In genomic region chr10:59470451-59470850, GRCm38 (mm10) we compare ENCODE assay signal across 11 mouse cellular contexts. TPM values are rescaled to one million over a fixed set of nuclear protein-coding genes. Genes with fewer than 3 reads are reported as not detected.
A peak's percentile ranks its signal among the peaks of the same experiment; 100 is the strongest.
DNase-seq lines count a peak whose midpoint lies in the region; ATAC-seq and TF ChIP-seq lines count a peak whose summit lies in the region.
"Had no signal": no experiment of that assay in that cellular context is flagged by ENCODE, and none has a peak within 500 bp of the region (broad histone marks: within the 10 kb centered on the region; RNA-seq: fewer than 3 reads in every experiment).

No protein-coding gene starts in this region.

- H3K27ac ChIP-seq in layer of hippocampus, adult 2 months, result peak overlapping the region; percentile 6; the same call in 1 of the 2 replicates
- H3K27ac ChIP-seq in hindbrain, embryonic 12.5 days, result no peak overlapping the region
- H3K27ac ChIP-seq: embryonic facial prominence, embryonic 12.5 days had no signal

- H3K4me1 ChIP-seq in hindbrain, embryonic 12.5 days, result no peaks in the 10 kb centered on the region

- DNase-seq in layer of hippocampus, adult 2 months (ENCODE audit: low spot score in 2 of 2), result peak; percentile 39 to 46
- DNase-seq in layer of hippocampus, adult 9-10 months (ENCODE audit: low spot score), result no peak
- DNase-seq in cerebellum, adult 11-12 months, result peak; percentile 79
- peak; percentile 28 to 52 for DNase-seq in gastrocnemius, adult 8-10 months (ENCODE audit: low spot score in 2 of 2)
- peak; percentile 44 for DNase-seq in heart, postnatal 25 days (ENCODE audit: low spot score)
- no peak for DNase-seq in lung, postnatal 10 days
- DNase-seq in spleen, postnatal 10 days (ENCODE audit: low spot score in 2 of 2), result no peak
- DNase-seq: adrenal gland, adult 8-10 months; liver, postnatal 0 days had no signal

- no peaks in the 10 kb centered on the region for H3K9me3 ChIP-seq in hindbrain, embryonic 12.5 days (replicated peaks)
- H3K9me3 ChIP-seq: embryonic facial prominence, embryonic 12.5 days had no signal

- intact Hi-C loops in heart, postnatal 25 days (cut with DNase I), result no loop called here

- TF ChIP-seq CTCF in layer of hippocampus, adult 2 months (conservative IDR thresholded peaks at IDR 0.05), result no peak

- no peak overlapping the region for H3K9ac ChIP-seq in hindbrain, embryonic 12.5 days
- H3K9ac ChIP-seq: embryonic facial prominence, embryonic 12.5 days; liver, postnatal 0 days had no signal

- WGBS in hindbrain, embryonic 12.5 days, result 81% methylated on average over 5 of the region's 5 CpGs

- ATAC-seq in hindbrain, embryonic 12.5 days (ENCODE audit: low FRiP score), result no peak
- ATAC-seq: liver, postnatal 0 days had no signal

- no peak overlapping the region for H3K4me3 ChIP-seq in layer of hippocampus, adult 2 months
- H3K4me3 ChIP-seq in hindbrain, embryonic 12.5 days, result no peak overlapping the region
- H3K4me3 ChIP-seq: embryonic facial prominence, embryonic 12.5 days had no signal

- no peaks in the 10 kb centered on the region for H3K27me3 ChIP-seq in hindbrain, embryonic 12.5 days
- H3K27me3 ChIP-seq: embryonic facial prominence, embryonic 12.5 days had no signal

- no peaks in the 10 kb centered on the region for H3K36me3 ChIP-seq in hindbrain, embryonic 12.5 days
- H3K36me3 ChIP-seq: embryonic facial prominence, embryonic 12.5 days had no signal

- H3K4me2 ChIP-seq in hindbrain, embryonic 12.5 days (replicated peaks), result no peak overlapping the region
- H3K4me2 ChIP-seq: embryonic facial prominence, embryonic 12.5 days had no signal

RNA-seq across cellular contexts. Expression of gene Oit3, which starts 28.9 kb away (rescaled TPM):
- 1 to 10 TPM in 1 of 2 experiments, under 1 TPM in 1; 0.32 to 1.0 TPM for total RNA-seq in layer of hippocampus, adult 2 months (2021)
- total RNA-seq in gastrocnemius, adult 8-10 months (2022), result not detected
- not detected for total RNA-seq in heart, postnatal 25 days (2021)
- 0.59 and 0.68 TPM in 2 replicates for polyA plus RNA-seq in hindbrain, embryonic 12.5 days (2016; fragmentation: Nextera tagmentation; extraction: Ambion mirVana)

Comparison
In these comparisons a context has a peak if more than half of its experiments do, and no peak if none do; other contexts are left out.
1. DNase-seq: peak in layer of hippocampus, adult 2 months (2 of 2), cerebellum, adult 11-12 months (single experiment), gastrocnemius, adult 8-10 months (2 of 2) and heart, postnatal 25 days (single experiment); none in layer of hippocampus, adult 9-10 months (single experiment), lung, postnatal 10 days (single experiment) and spleen, postnatal 10 days (0 of 2).